22 mouse cellular contexts compared by ENCODE assay signal in the genomic region with DNA sequence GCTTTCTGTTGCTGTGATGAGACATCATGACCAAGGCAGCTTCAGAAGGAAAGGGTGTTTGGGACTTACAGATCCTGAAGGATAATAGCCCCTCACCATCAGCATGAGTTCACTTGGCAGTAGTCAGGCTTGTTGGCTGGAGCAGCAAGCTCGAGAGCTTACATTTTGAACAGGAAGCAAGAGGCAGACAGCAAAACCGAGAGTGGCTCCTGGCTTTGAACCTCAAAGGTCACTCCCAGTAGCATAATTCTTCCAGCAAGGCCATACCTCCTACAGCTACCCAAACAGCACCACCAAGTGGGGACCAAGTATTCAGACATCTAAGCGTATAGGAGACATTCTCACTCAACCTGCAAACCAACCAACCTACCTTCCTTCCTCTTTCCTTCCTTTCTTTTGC. TPM values are rescaled to one million over a fixed set of nuclear protein-coding genes. Genes with fewer than 3 reads are reported as not detected.
DNase-seq lines count a peak whose midpoint lies in the region; ATAC-seq and TF ChIP-seq lines count a peak whose summit lies in the region.
"Had no signal": no experiment of that assay in that cellular context is flagged by ENCODE, and none has a peak within 500 bp of the region (broad histone marks: within the 10 kb centered on the region; RNA-seq: fewer than 3 reads in every experiment).

No protein-coding gene starts in this region.

- no peak overlapping the region for H3K4me3 ChIP-seq in kidney, postnatal 0 days (replicated peaks; ENCODE audit: low read depth, low read length)
- no peak overlapping the region for H3K4me3 ChIP-seq in kidney, embryonic 16.5 days (ENCODE audit: low read length)
- no peak overlapping the region for H3K4me3 ChIP-seq in midbrain, embryonic 11.5 days (ENCODE audit: low read depth, low read length)
- no peak overlapping the region for H3K4me3 ChIP-seq in midbrain, embryonic 14.5 days (replicated peaks; ENCODE audit: low read depth, low read length)
- no peak overlapping the region for H3K4me3 ChIP-seq in MEL (ENCODE audit: control insufficient read depth in 1 of 2, insufficient read depth in 1 of 2, low read depth in 2 of 2, low read length in 2 of 2)
- H3K4me3 ChIP-seq: embryonic facial prominence, embryonic 10.5 days; forebrain, embryonic 13.5 days; heart, adult 2 months; heart, embryonic 15.5 days; hindbrain, embryonic 10.5 days; hindbrain, embryonic 15.5 days had no signal

- TF ChIP-seq POLR2A in MEL (IDR thresholded peaks at IDR 0.05; ENCODE audit: control insufficient read depth in 1 of 2, insufficient read depth in 1 of 2, low read depth in 1 of 2, low read length in 2 of 2, poor library complexity in 1 of 2): no peak

- no peaks in the 10 kb centered on the region for H3K4me1 ChIP-seq in kidney, postnatal 0 days (replicated peaks; ENCODE audit: insufficient read depth, low read length)
- H3K4me1 ChIP-seq in kidney, embryonic 16.5 days (ENCODE audit: insufficient read depth, low read length): no peaks in the 10 kb centered on the region
- no peaks in the 10 kb centered on the region for H3K4me1 ChIP-seq in midbrain, embryonic 11.5 days (ENCODE audit: control insufficient read depth, insufficient read depth, low read length)
- H3K4me1 ChIP-seq in midbrain, embryonic 14.5 days (ENCODE audit: control insufficient read depth, insufficient read depth, low read length): no peaks in the 10 kb centered on the region
- H3K4me1 ChIP-seq in MEL (ENCODE audit: control insufficient read depth in 1 of 2, insufficient read depth in 2 of 2, low read length in 2 of 2): peaks cover 0 to 3% of the 10 kb centered on the region in 2 experiments; a peak in 1 of 4 replicates
- H3K4me1 ChIP-seq: embryonic facial prominence, embryonic 10.5 days; forebrain, embryonic 13.5 days; heart, embryonic 15.5 days; hindbrain, embryonic 10.5 days; hindbrain, embryonic 15.5 days had no signal

- no peak for DNase-seq in kidney, postnatal 0 days (ENCODE audit: low spot score)
- DNase-seq in midbrain, embryonic 11.5 days (ENCODE audit: low spot score, missing footprints): peak; percentile 71
- DNase-seq in midbrain, embryonic 14.5 days: no peak
- DNase-seq in MEL (ENCODE audit: low read depth, low spot score): peak; percentile 16
- DNase-seq in lung, adult 18-20 months: no peak
- DNase-seq in spleen, postnatal 4 days (ENCODE audit: low spot score in 2 of 2): no peak
- DNase-seq: adrenal gland, postnatal 10 days; cerebellum, adult 18-20 months; cerebellum, adult 9-11 months; forebrain, postnatal 0 days; gastrocnemius, postnatal 14 days; heart, adult 2 months; heart, postnatal 14 days had no signal

- no peak overlapping the region for H3K4me2 ChIP-seq in kidney, postnatal 0 days (ENCODE audit: low read length)
- no peak overlapping the region for H3K4me2 ChIP-seq in kidney, embryonic 16.5 days (replicated peaks; ENCODE audit: low read depth, low read length)
- no peak overlapping the region for H3K4me2 ChIP-seq in midbrain, embryonic 11.5 days
- no peak overlapping the region for H3K4me2 ChIP-seq in midbrain, embryonic 14.5 days (ENCODE audit: low read length)
- H3K4me2 ChIP-seq: forebrain, embryonic 13.5 days; heart, embryonic 11.5 days; heart, embryonic 15.5 days; hindbrain, embryonic 15.5 days had no signal

- H3K27me3 ChIP-seq in kidney, postnatal 0 days (ENCODE audit: insufficient read depth, low read length): no peaks in the 10 kb centered on the region
- no peaks in the 10 kb centered on the region for H3K27me3 ChIP-seq in kidney, embryonic 16.5 days (ENCODE audit: insufficient read depth, low read length)
- no peaks in the 10 kb centered on the region for H3K27me3 ChIP-seq in midbrain, embryonic 11.5 days (ENCODE audit: control insufficient read depth, insufficient read depth, low read length)
- no peaks in the 10 kb centered on the region for H3K27me3 ChIP-seq in midbrain, embryonic 14.5 days (ENCODE audit: control insufficient read depth, insufficient read depth, low read length)
- H3K27me3 ChIP-seq in MEL (ENCODE audit: control insufficient read depth in 1 of 2, insufficient read depth in 2 of 2, low read length in 2 of 2): no peaks in the 10 kb centered on the region
- H3K27me3 ChIP-seq: forebrain, embryonic 13.5 days; heart, embryonic 15.5 days; hindbrain, embryonic 15.5 days had no signal

- no peaks in the 10 kb centered on the region for H3K9me3 ChIP-seq in kidney, postnatal 0 days (replicated peaks; ENCODE audit: low read length)
- no peaks in the 10 kb centered on the region for H3K9me3 ChIP-seq in kidney, embryonic 16.5 days (ENCODE audit: low read length)
- H3K9me3 ChIP-seq in midbrain, embryonic 11.5 days (ENCODE audit: control insufficient read depth, low read length): no peaks in the 10 kb centered on the region
- no peaks in the 10 kb centered on the region for H3K9me3 ChIP-seq in midbrain, embryonic 14.5 days (ENCODE audit: control insufficient read depth, low read length)
- no peaks in the 10 kb centered on the region for H3K9me3 ChIP-seq in MEL (replicated peaks; ENCODE audit: insufficient read depth, low read length)
- H3K9me3 ChIP-seq: embryonic facial prominence, embryonic 10.5 days; forebrain, embryonic 13.5 days; G1E; heart, embryonic 15.5 days; hindbrain, embryonic 10.5 days; hindbrain, embryonic 15.5 days had no signal

- no peaks in the 10 kb centered on the region for H3K79me2 ChIP-seq in MEL (ENCODE audit: control insufficient read depth, insufficient read depth, low read length, poor library complexity)

- H3K36me3 ChIP-seq in kidney, postnatal 0 days (ENCODE audit: insufficient read depth, low read length): peaks cover 21% of the 10 kb centered on the region; the same call in 1 of the 2 replicates
- peaks cover 36% of the 10 kb centered on the region for H3K36me3 ChIP-seq in kidney, embryonic 16.5 days (ENCODE audit: insufficient read depth, low read length)
- H3K36me3 ChIP-seq in midbrain, embryonic 11.5 days (ENCODE audit: control insufficient read depth, insufficient read depth, low read length): peaks cover 4% of the 10 kb centered on the region
- peaks cover 61% of the 10 kb centered on the region for H3K36me3 ChIP-seq in midbrain, embryonic 14.5 days (ENCODE audit: control insufficient read depth, insufficient read depth, low read length)
- peaks cover 2 to 25% of the 10 kb centered on the region in 2 experiments for H3K36me3 ChIP-seq in MEL (ENCODE audit: control insufficient read depth in 1 of 2, insufficient read depth in 2 of 2, low read length in 2 of 2)

- peak; percentile 34; the same call in 1 of the 2 replicates for TF ChIP-seq CTCF in kidney, postnatal 0 days (IDR thresholded peaks at IDR 0.05; ENCODE audit: low read depth)
- TF ChIP-seq CTCF in MEL (IDR thresholded peaks at IDR 0.05 in 2 of 3, conservative IDR thresholded peaks at IDR 0.05 in 1 of 3; ENCODE audit: control insufficient read depth in 1 of 3, insufficient read depth in 1 of 3, low read depth in 2 of 3, low read length in 3 of 3, poor library complexity in 1 of 3, severe bottlenecking in 1 of 3): peak in 1 of 3 experiments; percentile 21; a peak in 2 of 6 replicates

- H3K27ac ChIP-seq in kidney, postnatal 0 days: no peak overlapping the region
- H3K27ac ChIP-seq in kidney, embryonic 16.5 days (ENCODE audit: low read length): no peak overlapping the region
- no peak overlapping the region for H3K27ac ChIP-seq in midbrain, embryonic 11.5 days (ENCODE audit: low read depth, low read length)
- no peak overlapping the region for H3K27ac ChIP-seq in midbrain, embryonic 14.5 days (replicated peaks; ENCODE audit: low read depth, low read length)
- no peak overlapping the region for H3K27ac ChIP-seq in MEL (ENCODE audit: control insufficient read depth, low read depth, low read length)
- H3K27ac ChIP-seq: embryonic facial prominence, embryonic 10.5 days; forebrain, embryonic 13.5 days; heart, adult 2 months; heart, embryonic 15.5 days; hindbrain, embryonic 10.5 days; hindbrain, embryonic 15.5 days had no signal

- H3K9ac ChIP-seq in kidney, postnatal 0 days (ENCODE audit: low read depth, low read length): no peak overlapping the region
- no peak overlapping the region for H3K9ac ChIP-seq in kidney, embryonic 16.5 days (replicated peaks; ENCODE audit: low read length)
- no peak overlapping the region for H3K9ac ChIP-seq in midbrain, embryonic 11.5 days (ENCODE audit: low read length)
- no peak overlapping the region for H3K9ac ChIP-seq in midbrain, embryonic 14.5 days (replicated peaks; ENCODE audit: low read length)
- no peak overlapping the region for H3K9ac ChIP-seq in MEL (ENCODE audit: control insufficient read depth, low read depth, low read length, poor library complexity, severe bottlenecking)
- H3K9ac ChIP-seq: forebrain, embryonic 13.5 days; forebrain, postnatal 0 days; heart, embryonic 15.5 days; hindbrain, embryonic 15.5 days had no signal

- no peak for TF ChIP-seq EP300 in MEL (IDR thresholded peaks at IDR 0.05; ENCODE audit: low read depth in 1 of 2, low read length in 2 of 2)

- no peak for TF ChIP-seq RAD21 in MEL (IDR thresholded peaks at IDR 0.05; ENCODE audit: low read depth, low read length)

- 63% methylated on average over 3 of the region's 3 CpGs for WGBS in kidney, postnatal 0 days
- WGBS in kidney, embryonic 16.5 days: 53% methylated on average over 3 of the region's 3 CpGs
- WGBS in midbrain, embryonic 11.5 days: 79% methylated on average over 3 of the region's 3 CpGs
- 87% methylated on average over 3 of the region's 3 CpGs for WGBS in midbrain, embryonic 14.5 days

- ATAC-seq in kidney, postnatal 0 days (replicated peaks; ENCODE audit: low FRiP score, low read depth): no peak
- no peak for ATAC-seq in kidney, embryonic 16.5 days (ENCODE audit: low FRiP score, low TSS enrichment)
- ATAC-seq in midbrain, embryonic 11.5 days (ENCODE audit: low FRiP score): no peak
- ATAC-seq in midbrain, embryonic 14.5 days (ENCODE audit: low FRiP score, low TSS enrichment): no peak
- ATAC-seq: forebrain, embryonic 13.5 days; forebrain, postnatal 0 days; inflammation-experienced regulatory T-cells, adult 6 months had no signal

RNA-seq across cellular contexts. Expression of a gene that starts 22.0 kb away (rescaled TPM):
- polyA plus RNA-seq in kidney, postnatal 0 days (2015; fragmentation: Nextera tagmentation; extraction: Ambion mirVana): 30.1 and 33.1 TPM in 2 replicates
- polyA plus RNA-seq in kidney, embryonic 16.5 days (2015; fragmentation: Nextera tagmentation; extraction: Ambion mirVana): 54.8 and 55.3 TPM in 2 replicates
- 59.5 and 61.7 TPM in 2 replicates for polyA plus RNA-seq in midbrain, embryonic 11.5 days (2014; fragmentation: Nextera tagmentation; extraction: Ambion mirVana)
- 52.1 and 56.5 TPM in 2 replicates for polyA plus RNA-seq in midbrain, embryonic 14.5 days (2014; fragmentation: Nextera tagmentation; extraction: Ambion mirVana)
- total RNA-seq in MEL (2012; rRNA removed): 71.2 and 74.5 TPM in 2 replicates
- 10 to 100 TPM in 1 of 2 experiments, not detected in 1; 63.3 TPM for polyA plus RNA-seq in MEL (2012; ENCODE audit: insufficient read depth in 1 of 2, insufficient read length in 2 of 2, low read depth in 1 of 2, low replicate concordance in 2 of 2, missing spikeins in 1 of 2)

RNA-seq across cellular contexts. Expression of a gene that starts 22.0 kb away (rescaled TPM):
- polyA plus RNA-seq in kidney, postnatal 0 days (2015; fragmentation: Nextera tagmentation; extraction: Ambion mirVana): 27.4 and 27.6 TPM in 2 replicates
- polyA plus RNA-seq in kidney, embryonic 16.5 days (2015; fragmentation: Nextera tagmentation; extraction: Ambion mirVana): 32.2 and 32.4 TPM in 2 replicates
- polyA plus RNA-seq in midbrain, embryonic 11.5 days (2014; fragmentation: Nextera tagmentation; extraction: Ambion mirVana): 41.5 and 42.2 TPM in 2 replicates
- 32.3 and 32.9 TPM in 2 replicates for polyA plus RNA-seq in midbrain, embryonic 14.5 days (2014; fragmentation: Nextera tagmentation; extraction: Ambion mirVana)
- 41.6 and 52.0 TPM in 2 replicates for total RNA-seq in MEL (2012; rRNA removed)
- 10 to 100 TPM in 1 of 2 experiments, not detected in 1; 53.6 TPM for polyA plus RNA-seq in MEL (2012; ENCODE audit: insufficient read depth in 1 of 2, insufficient read length in 2 of 2, low read depth in 1 of 2, low replicate concordance in 2 of 2, missing spikeins in 1 of 2)

Comparison
In these comparisons a context has a peak if more than half of its experiments do, and no peak if none do; other contexts are left out.
1. DNase-seq: peak in midbrain, embryonic 11.5 days (single experiment) and MEL (single experiment); none in kidney, postnatal 0 days (single experiment), midbrain, embryonic 14.5 days (single experiment), lung, adult 18-20 months (0 of 2) and spleen, postnatal 4 days (0 of 2).